Mouse (Mus musculus) embryo, embryonic 10 days (tissue): ENCODE data around the gene Chrm2.

Source experiments
- DNase-seq: peaks from one replicate; pipeline ENCODE4 v3.0.0-alpha.2; 2015; ENCODE audit warnings: low spot score

Gene Chrm2

DNA sequence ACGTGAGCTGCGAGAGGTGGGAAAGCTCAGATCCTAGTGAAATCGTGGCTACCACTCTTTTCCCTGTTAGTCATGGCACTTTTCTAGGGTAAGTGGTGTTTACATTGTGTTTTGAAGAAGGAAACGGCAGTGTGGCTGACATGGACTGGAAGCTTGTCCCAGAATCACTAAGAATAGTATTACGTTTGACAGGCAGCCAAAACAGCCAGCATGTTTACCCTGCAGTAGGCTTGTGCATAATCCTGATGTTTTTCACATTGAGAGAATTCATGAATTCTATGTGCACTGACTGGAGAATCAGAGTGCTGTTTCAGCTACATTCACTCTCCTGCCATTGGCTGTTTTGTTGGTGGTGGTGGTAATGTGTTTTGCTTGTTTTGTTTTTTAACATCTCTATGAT is 129.4 kb downstream of the Chrm2 start:
- no peak for DNase-seq

DNA sequence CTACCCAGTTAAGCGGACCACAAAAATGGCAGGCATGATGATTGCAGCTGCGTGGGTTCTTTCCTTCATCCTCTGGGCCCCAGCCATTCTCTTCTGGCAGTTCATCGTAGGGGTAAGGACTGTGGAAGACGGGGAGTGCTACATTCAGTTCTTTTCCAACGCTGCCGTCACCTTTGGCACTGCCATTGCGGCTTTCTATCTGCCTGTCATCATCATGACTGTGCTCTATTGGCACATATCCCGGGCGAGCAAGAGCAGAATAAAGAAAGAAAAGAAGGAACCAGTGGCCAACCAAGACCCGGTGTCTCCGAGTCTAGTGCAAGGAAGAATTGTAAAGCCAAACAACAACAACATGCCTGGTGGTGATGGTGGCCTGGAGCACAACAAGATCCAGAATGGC is 135.7 kb downstream of the Chrm2 start:
- no peak for DNase-seq

DNA sequence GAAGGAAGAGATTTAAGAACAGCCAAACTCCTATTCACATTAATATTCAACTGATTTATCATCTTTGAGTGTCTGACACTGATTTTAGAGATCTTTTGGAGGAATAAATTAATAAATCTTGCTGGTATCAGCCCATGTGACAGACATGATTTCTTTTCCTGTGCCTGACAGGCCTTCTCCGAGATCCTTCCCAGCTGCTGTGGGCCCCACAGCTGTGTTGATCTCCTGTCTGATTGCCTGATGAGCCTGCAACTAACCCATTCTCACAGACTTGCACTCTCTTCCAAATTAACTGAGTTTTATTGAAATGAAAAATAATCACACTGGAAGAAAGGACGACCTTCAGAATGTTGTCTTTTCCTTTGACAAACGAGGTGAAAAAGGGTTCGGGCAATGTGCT is 140.6 kb downstream of the Chrm2 start:
- no peak for DNase-seq

DNA sequence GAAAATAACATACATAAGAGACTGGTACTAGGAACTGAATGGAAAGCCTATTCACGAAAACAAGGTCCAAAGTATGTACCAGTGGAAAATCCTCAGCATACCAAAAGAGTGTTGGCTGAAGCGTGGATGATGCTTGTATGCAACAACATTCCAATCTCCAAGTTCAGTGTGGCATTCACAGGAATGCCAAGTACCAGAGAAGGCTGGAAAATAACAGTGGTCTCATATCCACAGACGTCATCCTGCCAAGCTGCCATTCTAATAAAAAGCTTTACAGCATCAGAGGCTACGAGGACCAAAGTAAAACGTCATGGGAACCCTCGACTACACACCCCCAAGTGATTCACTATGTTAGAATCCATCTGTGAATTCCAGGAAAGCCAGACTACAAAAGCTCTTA is 153.4 kb downstream of the Chrm2 start:
- no peak for DNase-seq

DNA sequence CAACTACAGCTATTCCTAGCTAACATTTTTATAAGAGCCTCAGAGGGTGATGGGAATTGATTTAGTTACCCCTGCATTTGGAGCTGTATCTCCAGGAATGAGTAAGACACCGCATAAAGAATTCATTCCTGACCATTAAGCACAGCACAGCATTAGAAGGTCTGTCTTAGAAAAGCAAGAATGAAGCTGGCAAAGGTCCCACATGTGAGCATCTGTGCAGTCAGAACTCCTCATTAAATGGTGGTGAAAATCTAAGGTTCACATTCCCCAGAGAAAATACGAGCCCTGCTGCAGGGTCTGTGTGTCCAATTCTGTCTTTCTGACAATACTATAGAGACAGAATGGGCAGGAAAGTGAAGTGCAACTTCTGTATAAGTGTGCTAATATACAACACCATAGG is 179.0 kb downstream of the Chrm2 start:
- no peak for DNase-seq
